Mouse (Mus musculus) urinary bladder, postnatal 0 days (tissue): Measurements from ENCODE around the gene Gfral. TPM values are rescaled to one million over a fixed set of nuclear protein-coding genes. Genes with fewer than 3 reads are reported as not detected.

Source experiments
- polyA plus RNA-seq: library from polyadenylated mRNA; unstranded; fragments of >200 nt; fragmentation: Nextera tagmentation; extraction: Ambion mirVana; gene quantifications from 2 replicates; pipeline ENCODE4 v1.2.1, GENCODE M21; 2015

Gene Gfral
- polyA plus RNA-seq: not detected in 2 replicates

DNA sequence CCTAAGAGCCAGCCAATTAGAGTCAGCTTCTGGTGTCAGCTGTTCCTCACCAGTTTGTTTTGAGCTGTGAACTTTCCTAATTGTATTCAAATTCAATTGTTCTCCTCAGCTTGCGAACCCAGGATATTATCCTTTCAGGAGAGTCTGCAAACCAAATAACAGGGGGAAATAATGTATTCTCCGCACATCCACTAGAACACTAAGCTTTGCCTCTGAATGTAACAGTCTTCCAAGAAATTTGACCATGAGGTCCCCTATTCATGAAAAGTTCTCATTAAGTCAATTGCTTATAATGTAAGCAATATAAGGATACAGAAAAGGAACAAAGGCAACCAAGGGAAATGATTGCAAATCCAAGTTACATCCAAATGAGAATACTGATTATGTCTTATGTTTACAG lies at the start of gene Gfral:
Gene Gfral (minus strand): TSS at position 101 of the 400 bp plus-strand sequence.

Other genes starting within 250 kb of the Gfral start
- gene Hmgcll1, start 198.8 kb downstream of the Gfral start, polyA plus RNA-seq: 0.45 and 0.73 TPM in 2 replicates
- gene Hcrtr2, start 110.2 kb upstream of the Gfral start, polyA plus RNA-seq: 0.10 TPM in 1 of 2 replicates, not detected in the other